Mouse (Mus musculus) megakaryocyte, embryonic 14.5 days (primary cell): ENCODE results near the gene Pmch. TPM values are rescaled to one million over a fixed set of nuclear protein-coding genes. Genes with fewer than 3 reads are reported as not detected.

Source experiments
- H3K27me3 ChIP-seq: replicated peaks from 2 replicates; pipeline ENCODE3; 2012; ENCODE audit warnings: inconsistent platforms
- H3K36me3 ChIP-seq: replicated peaks from 2 replicates; pipeline ENCODE3; 2012; ENCODE audit warnings: low read length, inconsistent platforms, mixed read lengths
- H3K4me1 ChIP-seq: 2 replicates; pipeline ENCODE4 v1.6.1; 2012; ENCODE audit warnings: inconsistent platforms
- H3K4me3 ChIP-seq: replicated peaks from 2 replicates; pipeline ENCODE3; 2012; ENCODE audit warnings: moderate library complexity, mild to moderate bottlenecking, inconsistent platforms
- H3K9me3 ChIP-seq: 2 replicates; pipeline ENCODE4 v1.6.1; 2012; ENCODE audit warnings: inconsistent platforms
- FLI1 ChIP-seq: IDR thresholded peaks from 2 replicates; pipeline ENCODE4 v1.6.1; 2012; ENCODE audit warnings: low read length, inconsistent platforms, mixed read lengths
- GATA1 ChIP-seq: IDR thresholded peaks from 3 replicates; pipeline ENCODE4 v1.6.1; 2012; ENCODE audit warnings: mixed read lengths, low read length, inconsistent platforms, borderline replicate concordance
- polyA plus RNA-seq: library from polyadenylated mRNA; stranded (reverse); fragments of >175 nt; gene quantifications from 2 replicates; pipeline ENCODE4 v1.2.3, GENCODE M21; 2012; ENCODE audit warnings: low replicate concordance; ENCODE audit not compliant: insufficient read depth

The Pmch gene
- polyA plus RNA-seq, 1 experiment: not detected

- Histone ChIP-seq H3K9me3 (no peaks in the 10 kb centered on the region), H3K36me3 (peaks cover 39% of the 10 kb centered on the region), H3K4me1 (no peaks in the 10 kb centered on the region), H3K27me3 (no peaks in the 10 kb centered on the region), H3K4me3 (no peak overlapping the region)
- TF ChIP-seq FLI1 (no peak), GATA1 (no peak)
Observed at GRCm38 (mm10) chr10:88119721-88120120, 28.8 kb downstream of the Pmch start.

- no peaks in the 10 kb centered on the region for H3K4me1 ChIP-seq
- no peak for TF ChIP-seq FLI1
- no peak for TF ChIP-seq GATA1
- peaks cover 26% of the 10 kb centered on the region for H3K36me3 ChIP-seq
- no peaks in the 10 kb centered on the region for H3K9me3 ChIP-seq
- no peaks in the 10 kb centered on the region for H3K27me3 ChIP-seq
- no peak overlapping the region for H3K4me3 ChIP-seq
Observed at GRCm38 (mm10) chr10:88135630-88136029, 44.8 kb downstream of the Pmch start.

Other genes starting within 250 kb of the Pmch start
- gene Igf1, start 232.8 kb upstream of the Pmch start, polyA plus RNA-seq: 13.5 TPM in 1 of 2 replicates, not detected in the other
- gene Parpbp, start 55.9 kb downstream of the Pmch start, polyA plus RNA-seq: 0.16 TPM in 1 of 2 replicates, not detected in the other
- gene Nup37, start 55.9 kb downstream of the Pmch start, polyA plus RNA-seq: 2.3 TPM in 1 of 2 replicates, not detected in the other
- gene Washc3, start 110.0 kb downstream of the Pmch start, polyA plus RNA-seq: 3.9 and 27.8 TPM in 2 replicates